Mouse (Mus musculus) thymus, postnatal 14 days (tissue): ENCODE measurements at regions not wholly inside any gene's neighbourhood (a gene's known extent, or its start where the extent isn't known, plus 50 kb on each side); places are given as distances from the start of the nearest gene placed in this dataset.

Experiments used
- DNase-seq: peaks from one replicate; pipeline ENCODE4 v3.0.0; 2021

DNA sequence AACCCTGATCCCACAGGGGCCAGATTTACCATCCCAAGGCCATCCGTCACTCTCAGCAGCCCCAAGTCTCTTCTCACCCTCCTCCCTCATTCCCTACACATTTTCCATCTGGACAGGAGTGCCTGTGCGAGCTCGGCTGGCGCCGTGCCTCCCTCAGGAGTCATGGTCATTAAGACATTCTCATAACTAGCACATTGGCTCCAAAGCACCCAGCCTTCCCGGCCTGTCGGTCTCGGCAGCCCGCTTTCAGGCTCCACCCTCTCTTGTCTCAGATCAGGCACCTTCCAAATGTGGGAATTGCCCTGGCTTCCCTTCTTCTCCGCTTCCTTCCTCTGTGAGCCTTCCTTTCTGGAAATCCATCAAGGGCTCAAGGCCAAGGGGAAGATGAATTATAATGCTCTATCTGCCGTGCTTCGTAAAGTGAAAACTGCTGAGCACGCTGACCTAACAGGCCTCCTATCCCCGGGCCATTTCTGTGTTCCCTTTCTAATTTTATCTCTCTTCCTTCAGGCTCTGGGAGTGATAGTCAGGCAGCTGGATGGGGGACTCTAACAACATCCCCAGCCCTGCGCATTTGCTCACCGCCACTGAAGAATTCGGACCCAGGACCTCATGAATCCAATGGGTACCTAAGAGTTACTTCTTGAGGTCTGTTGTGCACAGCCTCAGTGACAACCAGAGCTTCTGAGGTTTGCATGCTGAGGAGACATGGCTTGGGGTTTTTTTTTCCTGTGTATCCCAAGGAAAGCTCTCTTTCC lies 130.2 kb upstream of the Six2 start:
- DNase-seq = no peak

DNA sequence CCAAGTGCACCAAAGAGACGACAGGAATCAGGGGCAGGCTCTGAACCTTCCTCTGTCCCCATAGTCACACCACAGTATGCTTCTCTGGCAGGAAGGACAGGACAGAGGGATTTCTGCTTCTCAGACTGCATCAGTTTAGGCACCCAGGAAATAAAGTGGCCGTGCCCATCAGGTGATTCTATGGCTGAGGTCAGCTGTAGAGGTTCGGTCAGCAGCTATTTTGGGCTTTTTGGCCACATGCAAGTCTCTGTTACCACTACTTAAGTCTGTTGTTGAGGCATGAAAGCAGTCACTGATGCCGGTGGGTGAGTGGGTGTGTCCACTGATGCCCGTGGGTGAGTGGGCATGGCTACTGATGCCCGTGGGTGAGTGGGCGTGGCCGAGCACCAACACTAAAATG lies 128.4 kb upstream of the Six2 start:
- no peak for DNase-seq

- no peak for DNase-seq
Measured at GRCm38 (mm10) chr17:85816056-85816455, 128.0 kb upstream of the Six2 start.

DNA sequence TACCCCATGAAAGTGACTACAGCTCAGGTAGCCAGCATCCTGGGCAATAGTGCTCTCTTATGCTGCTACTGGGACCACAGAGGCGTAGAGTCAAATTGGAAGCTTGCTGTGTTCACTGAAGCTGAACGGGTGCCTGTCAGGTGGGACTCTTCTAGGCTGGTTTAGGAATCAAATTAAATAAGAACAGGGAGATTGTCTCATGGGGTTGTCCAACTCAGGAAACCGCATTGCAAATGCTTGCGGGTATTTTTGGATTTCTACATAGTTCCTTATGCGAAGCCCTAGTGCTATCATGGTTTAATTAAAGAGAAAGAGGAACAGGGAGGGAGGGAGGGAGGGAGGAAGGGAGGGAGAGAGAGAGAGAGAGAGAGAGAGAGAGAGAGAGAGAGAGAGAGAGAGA lies 120.5 kb upstream of the Six2 start:
- no peak for DNase-seq

GRCm38 (mm10) chr17:85805726-85806359 lies 117.8 kb upstream of the Six2 start:
- DNase-seq = no peak

DNA sequence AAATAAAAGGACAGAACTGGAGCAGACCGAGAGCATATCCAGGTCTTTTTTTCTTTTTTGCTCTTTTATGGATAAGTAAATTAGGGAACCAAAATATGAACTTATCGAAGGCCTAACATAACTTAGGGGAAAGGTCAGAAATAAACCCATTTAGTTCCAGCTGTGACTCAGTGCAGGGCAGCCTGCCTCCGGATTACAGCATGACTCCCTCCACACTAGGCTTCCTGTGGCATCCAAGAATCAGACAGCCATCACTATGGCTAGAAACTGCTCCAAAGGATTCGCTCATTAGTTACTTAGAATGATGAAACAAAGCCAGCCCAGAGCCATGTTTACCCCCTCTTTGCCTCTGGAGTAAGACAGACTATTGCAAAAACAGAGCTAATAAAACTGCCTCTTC lies 116.6 kb upstream of the Six2 start:
- DNase-seq = no peak

- no peak for DNase-seq
Measured at GRCm38 (mm10) chr17:85801734-85802133, 113.7 kb upstream of the Six2 start.

DNA sequence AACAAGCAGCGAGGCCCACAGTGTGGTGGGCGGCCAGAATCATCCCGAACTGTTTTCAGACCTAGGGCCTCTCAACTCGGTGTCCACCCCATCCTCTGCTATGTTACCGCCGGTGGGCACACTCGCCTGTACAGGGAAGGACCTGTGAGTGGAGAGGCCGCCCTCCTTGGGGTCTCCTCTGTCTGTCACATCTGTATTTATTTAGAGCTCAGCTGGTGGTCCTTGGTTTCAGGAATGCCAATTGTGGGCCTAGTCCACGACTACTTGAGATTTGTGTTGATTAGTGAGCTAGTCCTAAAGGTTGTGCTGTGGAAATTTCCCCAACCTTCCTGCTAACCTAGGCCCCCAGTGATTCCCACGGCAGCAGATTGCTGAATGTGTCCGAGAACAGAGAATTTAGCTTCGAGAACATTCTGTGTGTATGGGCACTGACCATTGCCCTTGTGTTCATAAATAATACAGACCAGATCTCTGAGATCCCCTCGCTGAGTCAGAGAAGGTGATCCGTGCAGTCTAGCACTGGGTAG lies 113.1 kb upstream of the Six2 start:
- DNase-seq = no peak

DNA sequence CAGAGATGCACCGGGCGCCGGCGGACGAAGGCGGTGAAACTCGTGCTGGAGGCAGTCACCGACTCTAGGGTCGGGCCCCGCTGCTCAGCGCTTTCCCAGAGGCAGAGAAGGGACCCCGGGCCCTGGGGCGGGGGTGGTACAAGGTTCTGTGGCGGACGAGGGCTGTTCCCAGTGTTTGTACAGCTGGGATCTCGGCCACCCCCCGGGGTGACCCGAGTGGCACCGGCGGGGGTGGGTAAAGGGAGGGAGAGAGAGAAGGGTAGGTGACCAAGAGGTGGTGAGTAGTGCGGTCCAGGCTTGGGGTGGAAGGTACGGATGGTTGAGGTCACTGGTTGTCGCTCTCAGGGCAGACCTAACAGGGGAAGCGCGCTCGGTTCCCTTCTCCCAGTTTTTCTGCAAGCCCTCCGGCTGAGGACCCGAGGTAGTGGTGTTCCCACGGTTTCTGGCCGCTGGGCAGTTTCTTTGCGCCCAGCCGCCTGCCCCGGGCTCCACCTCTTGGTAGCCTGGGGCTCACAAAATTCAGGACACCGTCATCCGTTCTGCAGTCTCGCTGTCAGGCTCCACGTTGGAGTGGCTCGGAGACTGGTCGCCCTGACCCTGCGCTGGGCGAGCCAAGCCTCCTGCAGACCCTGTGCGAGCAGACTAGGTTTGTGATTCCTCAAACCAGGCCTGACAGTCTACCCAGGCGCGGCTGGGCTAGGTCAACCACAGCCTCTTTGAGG lies 112.4 kb upstream of the Six2 start:
- DNase-seq = no peak

- no peak for DNase-seq
Measured at GRCm38 (mm10) chr17:85799865-85800356, 111.8 kb upstream of the Six2 start.

DNA sequence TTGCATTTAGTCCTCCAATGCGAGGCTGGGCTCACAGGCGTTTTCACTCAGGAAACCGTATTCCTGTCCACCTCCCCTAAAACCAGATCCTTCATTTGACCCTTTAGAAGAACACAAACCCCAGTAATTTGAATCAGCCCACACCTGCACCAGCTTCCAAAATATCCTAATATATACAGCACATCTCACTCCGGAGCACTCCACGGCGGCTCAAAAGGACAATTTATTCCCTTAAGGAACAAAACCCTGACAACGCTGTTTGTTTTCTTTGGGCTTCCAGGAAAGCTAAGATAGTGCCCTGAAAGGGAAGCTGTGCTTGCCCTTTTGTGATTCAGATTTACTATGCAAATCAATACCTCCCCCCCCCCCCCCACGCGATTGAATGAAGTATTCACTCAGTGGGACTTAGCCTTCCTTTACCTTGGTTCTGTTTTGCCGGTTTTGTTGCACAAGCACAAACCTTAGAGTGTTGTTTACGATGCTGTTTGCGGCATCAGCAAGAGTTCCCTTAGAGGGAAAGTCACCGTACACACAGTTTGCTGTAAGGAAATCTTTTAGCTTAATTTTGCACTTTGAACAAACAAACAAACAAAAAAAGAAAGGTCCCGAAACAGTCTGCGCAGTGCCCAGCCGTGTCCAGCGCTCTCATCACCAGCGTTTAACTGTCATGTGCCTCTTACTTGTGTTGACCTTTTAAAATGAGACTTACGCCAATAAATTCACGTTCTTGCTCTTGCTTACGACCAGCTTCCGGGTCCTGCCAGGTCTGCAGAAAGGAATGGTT lies 111.2 kb upstream of the Six2 start:
- DNase-seq = no peak

DNA sequence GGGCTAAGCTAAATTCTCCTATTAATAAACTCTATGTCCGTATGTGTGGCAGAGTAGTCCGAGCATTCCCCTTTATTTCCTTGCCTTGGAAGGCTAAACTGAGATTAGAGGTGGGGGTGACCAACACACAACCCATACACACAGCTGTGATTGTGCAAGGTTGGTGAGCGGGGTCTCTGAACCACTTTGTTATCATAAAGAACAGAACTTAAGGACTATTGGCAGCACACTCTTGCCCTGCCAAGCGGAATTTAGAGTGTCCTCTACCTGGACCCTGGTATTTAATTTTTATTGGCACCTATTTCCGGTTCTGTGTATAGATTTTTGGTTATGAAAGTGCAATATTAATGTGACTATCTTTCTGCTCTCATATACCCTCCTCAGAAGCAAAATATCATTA lies 109.7 kb upstream of the Six2 start:
- DNase-seq = no peak

GRCm38 (mm10) chr17:85795820-85796219 lies 107.7 kb upstream of the Six2 start:
- no peak for DNase-seq

DNA sequence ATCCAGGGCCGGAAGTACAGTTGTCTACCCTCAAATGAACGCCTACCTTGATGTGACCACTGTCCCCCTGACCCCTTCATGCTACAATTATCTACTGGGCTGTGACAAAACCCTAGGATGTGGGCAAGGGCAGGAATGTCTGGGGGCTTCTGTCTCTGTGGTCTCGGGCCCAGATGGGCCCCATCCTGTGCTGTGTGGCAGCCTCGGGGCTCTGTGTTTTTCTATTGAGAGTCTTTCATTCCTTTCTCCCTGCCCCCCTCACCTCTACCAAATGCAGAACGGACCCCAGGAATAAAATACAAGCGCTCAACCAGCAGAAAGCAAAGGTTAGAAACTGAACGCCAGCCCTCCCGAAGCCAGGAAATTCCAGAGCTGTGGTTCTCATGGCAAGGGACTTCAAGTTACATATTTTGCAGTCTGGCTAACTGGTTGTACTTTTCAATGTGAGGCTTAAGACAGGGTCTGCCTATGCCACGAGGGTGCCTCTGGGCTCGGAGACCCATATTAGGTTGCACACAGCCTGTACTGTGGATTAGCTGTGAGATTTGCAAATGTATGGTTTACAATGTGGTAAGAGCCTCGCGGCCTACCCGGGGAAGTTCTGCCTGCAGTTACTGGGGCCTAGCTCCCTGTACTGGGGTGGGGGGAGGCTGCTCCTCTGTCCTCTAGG lies 97.7 kb upstream of the Six2 start:
- no peak for DNase-seq

GRCm38 (mm10) chr17:85780477-85780876 lies 92.4 kb upstream of the Six2 start:
- DNase-seq = no peak

DNA sequence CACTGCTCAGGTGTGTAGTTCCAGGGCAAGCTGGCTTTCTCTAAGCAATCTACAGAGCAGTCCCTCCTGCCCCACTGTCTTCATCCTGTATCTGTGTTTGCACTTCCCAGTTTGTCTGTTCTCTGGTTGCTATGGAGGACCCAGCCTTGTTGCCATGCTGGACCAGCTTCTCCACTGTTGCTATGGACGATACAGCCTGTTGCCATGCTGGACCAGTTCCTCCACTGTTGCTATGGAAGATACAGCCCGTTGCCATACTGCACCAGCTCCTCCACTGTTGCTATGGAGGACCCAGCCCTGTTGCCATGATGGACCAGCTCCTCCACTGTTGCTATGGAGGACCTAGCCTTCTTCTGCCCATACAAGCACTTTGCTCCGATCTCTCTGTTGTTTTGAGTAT lies 88.8 kb upstream of the Six2 start:
- no peak for DNase-seq

- no peak for DNase-seq
Measured at GRCm38 (mm10) chr17:85768341-85768740, 80.3 kb upstream of the Six2 start.

DNA sequence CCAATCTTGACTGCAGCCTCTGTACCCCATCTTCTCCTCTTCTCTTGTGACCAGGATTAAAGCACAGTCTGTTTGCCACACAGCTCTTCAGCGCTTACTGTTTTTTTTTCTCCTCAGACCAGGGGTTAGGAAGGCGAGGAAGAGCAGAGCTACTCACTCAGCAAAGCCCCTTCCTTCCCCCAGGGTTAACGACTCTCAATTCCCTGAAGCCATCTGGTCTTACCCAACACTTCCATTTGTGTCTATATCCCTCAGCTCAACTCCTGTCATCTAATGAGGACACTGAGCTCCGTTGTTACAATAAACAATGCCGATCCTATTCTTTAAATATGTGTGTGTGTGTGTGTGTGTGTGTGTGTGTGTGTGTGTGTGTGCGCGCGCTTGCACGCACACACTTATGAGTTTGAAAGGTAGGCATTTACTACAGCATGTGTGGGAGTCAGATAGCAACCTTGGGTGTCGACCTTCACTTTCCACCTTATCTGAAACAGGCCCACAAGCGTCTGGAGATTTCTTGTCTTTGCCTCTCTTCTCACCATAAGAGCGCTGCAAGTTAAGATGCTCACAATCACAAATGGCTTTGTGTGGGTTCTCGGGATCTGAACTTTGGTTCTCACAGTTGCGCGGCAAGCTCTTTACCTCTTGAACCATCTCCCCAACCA lies 79.3 kb upstream of the Six2 start:
- no peak for DNase-seq

DNA sequence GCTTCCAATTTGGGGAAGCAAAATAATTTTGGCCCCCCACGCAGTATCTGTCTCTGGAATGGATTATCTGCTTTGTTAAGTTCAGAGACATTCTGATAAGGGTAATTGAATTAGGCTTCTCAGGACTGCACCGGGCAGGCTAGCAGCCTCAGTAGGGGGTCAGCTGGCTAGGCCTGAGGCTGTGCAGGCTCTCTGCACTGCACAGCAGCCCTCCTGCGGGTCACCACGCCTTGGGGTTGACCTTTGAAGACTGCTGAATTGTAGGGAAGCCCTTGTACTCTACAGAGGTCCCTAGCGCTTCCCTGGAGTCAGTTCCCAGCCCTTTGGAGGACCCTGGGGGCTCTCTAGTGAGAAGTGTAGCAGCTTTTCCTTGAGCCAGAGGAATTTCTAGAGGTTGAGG lies 78.5 kb upstream of the Six2 start:
- DNase-seq = no peak

- DNase-seq = no peak
Measured at GRCm38 (mm10) chr17:85758581-85759098, 70.6 kb upstream of the Six2 start.

DNA sequence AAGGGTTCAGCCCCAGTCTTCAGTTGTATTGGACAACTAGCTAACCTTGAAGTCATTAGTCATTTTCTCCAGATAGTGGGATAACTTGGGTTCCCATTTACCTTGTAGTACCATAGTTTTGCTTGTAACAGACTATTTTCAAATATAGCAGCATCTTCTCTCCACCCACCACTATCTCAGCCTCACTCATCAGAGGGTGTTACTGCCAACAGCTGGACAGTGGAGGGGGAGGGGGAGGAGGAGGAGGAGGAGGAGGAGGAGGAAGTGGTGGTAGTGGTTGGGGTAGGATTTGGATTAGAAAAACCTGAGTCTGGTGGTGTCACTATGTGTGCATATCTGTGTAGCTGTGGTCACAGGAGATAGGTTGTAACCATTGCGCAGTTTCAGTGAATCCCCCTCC lies 69.6 kb upstream of the Six2 start:
- no peak for DNase-seq

- DNase-seq = no peak
Measured at GRCm38 (mm10) chr17:85755557-85755956, 67.5 kb upstream of the Six2 start.
